22 mouse cellular contexts compared by ENCODE assay signal in genomic region chr12:69414826-69415572, GRCm38 (mm10). TPM values are rescaled to one million over a fixed set of nuclear protein-coding genes. Genes with fewer than 3 reads are reported as not detected.
DNase-seq lines count a peak whose midpoint lies in the region; ATAC-seq and TF ChIP-seq lines count a peak whose summit lies in the region.
"Had no signal": no experiment of that assay in that cellular context is flagged by ENCODE, and none has a peak within 500 bp of the region (broad histone marks: within the 10 kb centered on the region; RNA-seq: fewer than 3 reads in every experiment).

No protein-coding gene starts in this region.

- H3K36me3 ChIP-seq in small intestine, adult 2 months (ENCODE audit: control insufficient read depth, insufficient read depth, low read length), result no peaks in the 10 kb centered on the region
- H3K36me3 ChIP-seq: embryonic facial prominence, embryonic 12.5 days; hindbrain, embryonic 10.5 days had no signal

- no peak overlapping the region for H3K4me3 ChIP-seq in small intestine, adult 2 months (ENCODE audit: low read depth, low read length)
- H3K4me3 ChIP-seq: embryonic facial prominence, embryonic 12.5 days; hindbrain, embryonic 10.5 days; layer of hippocampus, adult 2 months had no signal

- H3K27me3 ChIP-seq in small intestine, adult 2 months (ENCODE audit: control insufficient read depth, insufficient read depth, low read length), result no peaks in the 10 kb centered on the region
- H3K27me3 ChIP-seq: embryonic facial prominence, embryonic 12.5 days had no signal

- intact Hi-C loops in gastrocnemius, postnatal 14 days (cut with DNase I; ENCODE audit: low total_unique reads), result no loop called here

- peak; percentile 50 for DNase-seq in gastrocnemius, adult 18-20 months (ENCODE audit: low spot score)
- no peak for DNase-seq in gastrocnemius, postnatal 25 days
- DNase-seq in 3T3-L1 (ENCODE audit: low read depth, low spot score), result peak; percentile 78
- DNase-seq in gastrocnemius, postnatal 14 days, result peak; percentile 49
- DNase-seq in T-cell, adult 2 months (ENCODE audit: low spot score), result no peak
- DNase-seq: adrenal gland, adult 8-10 months; cerebellum, adult 11-12 months; cerebellum, postnatal 10 days; kidney, adult 8-10 months; kidney, postnatal 25 days; lung, adult 18-20 months; lung, postnatal 10 days; thymus, postnatal 25 days had no signal

- WGBS in small intestine, adult 2 months, result 46% methylated on average over 4 of the region's 4 CpGs

- TF ChIP-seq POLR2A in small intestine, adult 2 months (IDR thresholded peaks at IDR 0.05; ENCODE audit: low read depth, low read length), result 0 out of 2 replicates have a peak, but pooled peaks have one; percentile 19

- TF ChIP-seq CTCF in small intestine, adult 2 months (IDR thresholded peaks at IDR 0.05; ENCODE audit: extremely low read depth, insufficient read length, insufficient replicate concordance, low read depth, low read length), result no peak

- peaks cover 29% of the 10 kb centered on the region for H3K4me1 ChIP-seq in small intestine, adult 2 months (ENCODE audit: control insufficient read depth, insufficient read depth, insufficient read length, low read length)

- peak overlapping the region; percentile 87 for H3K27ac ChIP-seq in small intestine, adult 2 months (ENCODE audit: insufficient read depth, low read depth, low read length)
- H3K27ac ChIP-seq: embryonic facial prominence, embryonic 12.5 days; hindbrain, embryonic 10.5 days; hindbrain, postnatal 0 days; layer of hippocampus, adult 2 months had no signal

- ATAC-seq in granulocyte monocyte progenitor cell, adult 5-6 weeks (replicated peaks; ENCODE audit: poor library complexity, severe bottlenecking), result no peak
- ATAC-seq: activated CD4-positive, CD25-positive, alpha-beta regulatory T cell, adult 4 months; CD4-positive, CD25-positive, alpha-beta regulatory T cell, adult 4 months; hindbrain, postnatal 0 days had no signal

RNA-seq across cellular contexts. Expression of gene Gm9887, which starts 42.7 kb away (rescaled TPM):
- total RNA-seq in gastrocnemius, adult 18-20 months (2021), result not detected
- not detected for total RNA-seq in gastrocnemius, postnatal 25 days (2021)
- total RNA-seq in gastrocnemius, postnatal 14 days (2021), result under 1 TPM in 1 of 2 experiments, not detected in 1; 0.37 TPM
- polyA plus RNA-seq in small intestine, adult 2 months (2012; rRNA removed), result 1.9 and 5.4 TPM in 2 replicates
- not detected in 2 replicates for total RNA-seq in granulocyte monocyte progenitor cell, adult 5-6 weeks (2014; fragmentation: Nextera tagmentation)
- not detected in 2 replicates for total RNA-seq in granulocyte monocyte progenitor cell, adult 5-6 weeks (2017)
- total RNA-seq: hindbrain, postnatal 0 days; midbrain, postnatal 0 days had no signal
- polyA plus RNA-seq: activated CD4-positive, CD25-positive, alpha-beta regulatory T cell, adult 4 months had no signal

RNA-seq across cellular contexts. Expression of gene Arf6, which starts 43.0 kb away (rescaled TPM):
- total RNA-seq in gastrocnemius, adult 18-20 months (2021), result 10 to 100 TPM; 19.1 to 26.3 TPM
- 10 to 100 TPM; 20.1 to 23.5 TPM for total RNA-seq in gastrocnemius, postnatal 25 days (2021)
- total RNA-seq in gastrocnemius, postnatal 14 days (2021), result 10 to 100 TPM; 29.7 to 36.3 TPM
- polyA plus RNA-seq in small intestine, adult 2 months (2012; rRNA removed), result 223 and 652 TPM in 2 replicates
- total RNA-seq in granulocyte monocyte progenitor cell, adult 5-6 weeks (2014; fragmentation: Nextera tagmentation), result 84.7 and 85.7 TPM in 2 replicates
- 148 and 154 TPM in 2 replicates for total RNA-seq in granulocyte monocyte progenitor cell, adult 5-6 weeks (2017)

RNA-seq across cellular contexts. Expression of gene Nemf, which starts 58.0 kb away (rescaled TPM):
- 10 to 100 TPM; 18.7 to 20.9 TPM for total RNA-seq in gastrocnemius, adult 18-20 months (2021)
- total RNA-seq in gastrocnemius, postnatal 25 days (2021), result 10 to 100 TPM; 17.1 to 20.8 TPM
- total RNA-seq in gastrocnemius, postnatal 14 days (2021), result 10 to 100 TPM; 16.8 to 19.1 TPM
- 0.20 and 0.71 TPM in 2 replicates for polyA plus RNA-seq in small intestine, adult 2 months (2012; rRNA removed)
- total RNA-seq in granulocyte monocyte progenitor cell, adult 5-6 weeks (2014; fragmentation: Nextera tagmentation), result 51.7 and 51.9 TPM in 2 replicates
- 119 and 139 TPM in 2 replicates for total RNA-seq in granulocyte monocyte progenitor cell, adult 5-6 weeks (2017)

Comparison
In these comparisons a context has a peak if more than half of its experiments do, and no peak if none do; other contexts are left out.
1. DNase-seq: peak in gastrocnemius, adult 18-20 months (single experiment), 3T3-L1 (single experiment) and gastrocnemius, postnatal 14 days (single experiment); none in gastrocnemius, postnatal 25 days (single experiment) and T-cell, adult 2 months (single experiment).